Comparison of ENCODE assay signal across 10 mouse cellular contexts in genomic region chr13:93299316-93299715, GRCm38 (mm10). TPM values are rescaled to one million over a fixed set of nuclear protein-coding genes. Genes with fewer than 3 reads are reported as not detected.
DNase-seq lines count a peak whose midpoint lies in the region; ATAC-seq lines count a peak whose summit lies in the region.
"Had no signal": no experiment of that assay in that cellular context is flagged by ENCODE, and none has a peak within 500 bp of the region (broad histone marks: within the 10 kb centered on the region; RNA-seq: fewer than 3 reads in every experiment).

Homer1 (plus strand) TSS chr13:93299635.

- 77% methylated on average over 5 of the region's 5 CpGs for WGBS in forebrain, embryonic 11.5 days
- WGBS in forebrain, embryonic 13.5 days: 61% methylated on average over 5 of the region's 5 CpGs
- WGBS in heart, embryonic 11.5 days (ENCODE audit: insufficient replicate concordance): 85% methylated on average over 5 of the region's 5 CpGs

- H3K27ac ChIP-seq in forebrain, embryonic 11.5 days (ENCODE audit: low read depth, low read length): no peak within 1 kb of the TSS
- no peak within 1 kb of the TSS for H3K27ac ChIP-seq in forebrain, embryonic 13.5 days
- H3K27ac ChIP-seq in heart, embryonic 11.5 days (ENCODE audit: low read depth, low read length): no peak within 1 kb of the TSS
- H3K27ac ChIP-seq: liver, embryonic 14.5 days had no signal

- H3K4me1 ChIP-seq in forebrain, embryonic 11.5 days (replicated peaks; ENCODE audit: control insufficient read depth, insufficient read depth, low read length): no peaks in the 10 kb centered on the region
- 0 out of 2 replicates have a peak, but pooled peaks cover 7% of the 10 kb centered on the region for H3K4me1 ChIP-seq in forebrain, embryonic 13.5 days
- no peaks in the 10 kb centered on the region for H3K4me1 ChIP-seq in heart, embryonic 11.5 days (ENCODE audit: control insufficient read depth, insufficient read depth, low read length)

- intact Hi-C loops in left cerebral cortex, postnatal 25 days (cut with DNase I): loop anchor here (2.0 kb wide), 1 partner anchor 33 kb away; no protein-coding TSS in a partner anchor

- no peak within 1 kb of the TSS for H3K9ac ChIP-seq in forebrain, embryonic 11.5 days (ENCODE audit: low read length)
- H3K9ac ChIP-seq in forebrain, embryonic 13.5 days: no peak within 1 kb of the TSS
- H3K9ac ChIP-seq in heart, embryonic 11.5 days (ENCODE audit: low read depth, low read length): no peak within 1 kb of the TSS
- H3K9ac ChIP-seq: liver, embryonic 14.5 days had no signal

- ATAC-seq in forebrain, embryonic 11.5 days (replicated peaks; ENCODE audit: low FRiP score): no peak
- ATAC-seq in forebrain, embryonic 13.5 days: no peak
- ATAC-seq in heart, embryonic 11.5 days (replicated peaks; ENCODE audit: insufficient number of reproducible peaks, low FRiP score, low TSS enrichment): no peak

- H3K4me2 ChIP-seq in forebrain, embryonic 11.5 days (ENCODE audit: low read depth, low read length, severe bottlenecking): no peak within 1 kb of the TSS
- H3K4me2 ChIP-seq in forebrain, embryonic 13.5 days: no peak within 1 kb of the TSS
- no peak within 1 kb of the TSS for H3K4me2 ChIP-seq in heart, embryonic 11.5 days

- no peaks in the 10 kb centered on the region for H3K9me3 ChIP-seq in forebrain, embryonic 11.5 days (ENCODE audit: control insufficient read depth, low read length)
- no peaks in the 10 kb centered on the region for H3K9me3 ChIP-seq in forebrain, embryonic 13.5 days (replicated peaks)
- no peaks in the 10 kb centered on the region for H3K9me3 ChIP-seq in heart, embryonic 11.5 days (replicated peaks; ENCODE audit: control insufficient read depth, low read length)

- H3K36me3 ChIP-seq in forebrain, embryonic 11.5 days (ENCODE audit: control insufficient read depth, insufficient read depth, low read length): no peaks in the 10 kb centered on the region
- H3K36me3 ChIP-seq in forebrain, embryonic 13.5 days (ENCODE audit: poor library complexity, severe bottlenecking): no peaks in the 10 kb centered on the region
- H3K36me3 ChIP-seq in heart, embryonic 11.5 days (ENCODE audit: control insufficient read depth, insufficient read depth, low read length): no peaks in the 10 kb centered on the region

- no peaks in the 10 kb centered on the region for H3K27me3 ChIP-seq in forebrain, embryonic 11.5 days (ENCODE audit: control insufficient read depth, insufficient read depth, low read length)
- no peaks in the 10 kb centered on the region for H3K27me3 ChIP-seq in forebrain, embryonic 13.5 days
- no peaks in the 10 kb centered on the region for H3K27me3 ChIP-seq in heart, embryonic 11.5 days (ENCODE audit: control insufficient read depth, insufficient read depth, low read length)

- H3K4me3 ChIP-seq in forebrain, embryonic 11.5 days (ENCODE audit: low read depth, low read length): no peak within 1 kb of the TSS
- no peak within 1 kb of the TSS for H3K4me3 ChIP-seq in forebrain, embryonic 13.5 days
- no peak within 1 kb of the TSS for H3K4me3 ChIP-seq in heart, embryonic 11.5 days (ENCODE audit: low read depth, low read length)

- no peak for DNase-seq in forebrain, embryonic 11.5 days (ENCODE audit: low spot score)
- no peak for DNase-seq in adrenal gland, postnatal 36 days
- DNase-seq in left cerebral cortex, postnatal 25 days (ENCODE audit: low spot score in 2 of 2): peak in 1 of 2 experiments; percentile 71
- no peak for DNase-seq in spleen, adult 18-20 months
- DNase-seq in urinary bladder, postnatal 4 days (ENCODE audit: low spot score in 2 of 2): no peak
- DNase-seq in cerebellum, adult 9-10 months: no peak
- DNase-seq: cerebellum, postnatal 36 days had no signal

RNA-seq across cellular contexts. Expression of gene Homer1, which starts in this region (rescaled TPM):
- polyA plus RNA-seq in forebrain, embryonic 11.5 days (2014; fragmentation: Nextera tagmentation; extraction: Ambion mirVana): 12.3 and 13.3 TPM in 2 replicates
- 9.9 and 10.2 TPM in 2 replicates for polyA plus RNA-seq in forebrain, embryonic 13.5 days (2015; fragmentation: Nextera tagmentation; extraction: Ambion mirVana)
- total RNA-seq in adrenal gland, postnatal 36 days (2021): 10 to 100 TPM; 29.8 to 44.8 TPM
- 17.3 and 17.8 TPM in 2 replicates for polyA plus RNA-seq in heart, embryonic 11.5 days (2014; fragmentation: Nextera tagmentation; extraction: Ambion mirVana)
- total RNA-seq in left cerebral cortex, postnatal 25 days (2021): 100 to 1,000 TPM; 372 to 460 TPM

Comparison
In these comparisons a context has a peak if more than half of its experiments do, and no peak if none do; other contexts are left out.
1. RNA of gene Homer1 (total RNA-seq): 372 to 460 TPM in left cerebral cortex, postnatal 25 days; 29.8 to 44.8 TPM in adrenal gland, postnatal 36 days; every median in the first group is over 4 times any median in the second.